Mouse (Mus musculus): ENCODE measurements around the gene Otulinl. TPM values are rescaled to one million over a fixed set of nuclear protein-coding genes. Genes with fewer than 3 reads are reported as not detected.

Otulinl gene
- polyA plus RNA-seq, 1 experiment from 2014 or later, result 21.5 TPM

GRCm38 (mm10) chr15:27677801-27678200, 3.6 kb downstream of the Otulinl start:
- Histone ChIP-seq H3K27me3 (no peaks in the 10 kb centered on the region), H3K9ac (no peak overlapping the region), H3K4me2 (no peak overlapping the region), H3K27ac (no peak overlapping the region), H3K36me3 (no peaks in the 10 kb centered on the region), H3K4me1 (peaks cover 18% of the 10 kb centered on the region; the same call in 1 of the 2 replicates), H3K9me3 (no peaks in the 10 kb centered on the region), H3K4me3 (no peak overlapping the region)
- 85% methylated on average over 6 of the region's 6 CpGs for WGBS
- ATAC-seq (ENCODE audit: borderline replicate concordance, extremely low read depth, low FRiP score, low TSS enrichment), result no peak

- H3K27ac ChIP-seq, result no peak overlapping the region
These were observed 5.2 kb downstream of the Otulinl start for GRCm38 (mm10) chr15:27676211-27676610.

GRCm38 (mm10) chr15:27675122-27675521, 6.3 kb downstream of the Otulinl start:
- Histone ChIP-seq H3K27me3 (no peaks in the 10 kb centered on the region), H3K27ac (no peak overlapping the region), H3K4me3 (no peak overlapping the region), H3K9ac (no peak overlapping the region), H3K4me1 (peaks cover 6% of the 10 kb centered on the region; the same call in 1 of the 2 replicates), H3K36me3 (no peaks in the 10 kb centered on the region), H3K4me2 (no peak overlapping the region), H3K9me3 (no peaks in the 10 kb centered on the region)
- ATAC-seq (ENCODE audit: borderline replicate concordance, extremely low read depth, low FRiP score, low TSS enrichment), result no peak
- WGBS, result 79% methylated on average over 7 of the region's 7 CpGs

More at GRCm38 (mm10) chr15:27676211-27676610, 5.2 kb downstream of the Otulinl start:
- Histone ChIP-seq H3K27me3 (no peaks in the 10 kb centered on the region), H3K36me3 (no peaks in the 10 kb centered on the region), H3K9ac (no peak overlapping the region), H3K4me1 (peaks cover 11% of the 10 kb centered on the region; the same call in 1 of the 2 replicates), H3K4me3 (no peak overlapping the region), H3K9me3 (no peaks in the 10 kb centered on the region), H3K4me2 (no peak overlapping the region)
- no peak for ATAC-seq (ENCODE audit: borderline replicate concordance, extremely low read depth, low FRiP score, low TSS enrichment)
- WGBS, result 56% methylated on average over 9 of the region's 9 CpGs

DNA sequence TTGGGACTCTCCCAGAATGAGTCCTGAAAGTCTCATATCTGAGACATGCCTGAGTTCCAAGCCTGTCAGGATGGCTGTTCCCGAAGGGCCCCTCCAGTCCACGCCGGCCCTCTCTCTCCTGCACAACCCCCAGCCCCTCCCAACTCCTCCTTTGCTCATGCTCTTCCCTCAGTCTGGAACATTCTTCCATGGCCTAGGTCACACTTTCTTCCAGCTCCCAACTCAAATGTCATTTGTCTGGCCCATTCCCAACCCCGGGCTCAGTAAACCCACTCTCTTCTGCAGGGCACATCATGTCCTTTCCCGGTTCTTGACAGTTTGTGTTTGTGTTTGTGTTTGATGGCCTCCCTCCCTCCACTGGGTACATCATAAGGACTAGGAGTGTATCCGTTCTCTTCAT, 7.3 kb downstream of the Otulinl start:
- 0 out of 2 replicates have a peak overlapping the region, but pooled peaks have one; percentile 19 for H3K27ac ChIP-seq
- peak; percentile 39; the same call in 1 of the 2 replicates for ATAC-seq (ENCODE audit: borderline replicate concordance, extremely low read depth, low FRiP score, low TSS enrichment)

DNA sequence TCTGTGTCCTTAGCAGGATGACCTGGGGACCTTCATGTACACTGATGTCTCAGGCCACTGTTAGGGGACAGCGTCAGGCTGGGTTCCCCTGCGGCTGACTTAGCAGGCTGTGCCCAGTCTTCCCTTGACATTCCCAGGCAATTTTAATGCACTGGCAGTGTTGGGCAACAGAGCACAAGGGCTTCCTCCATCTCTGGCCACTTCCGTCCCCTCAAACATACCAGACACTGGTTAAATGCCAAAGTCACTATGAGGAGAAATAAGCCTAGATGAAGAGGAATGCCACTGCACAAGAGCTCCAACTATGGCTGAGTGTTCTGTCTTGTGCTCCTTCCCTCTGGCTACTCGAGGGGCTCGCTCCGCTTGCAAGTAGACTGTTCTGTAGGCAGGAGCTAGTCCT, 8.2 kb downstream of the Otulinl start:
- Histone ChIP-seq H3K9ac (no peak overlapping the region), H3K27ac (0 out of 2 replicates have a peak overlapping the region, but pooled peaks have one; percentile 19), H3K27me3 (no peaks in the 10 kb centered on the region), H3K4me2 (no peak overlapping the region), H3K9me3 (no peaks in the 10 kb centered on the region), H3K36me3 (no peaks in the 10 kb centered on the region), H3K4me1 (peaks cover 6% of the 10 kb centered on the region; the same call in 1 of the 2 replicates), H3K4me3 (no peak overlapping the region)
- 82% methylated on average over 6 of the region's 6 CpGs for WGBS
- no peak for ATAC-seq (ENCODE audit: borderline replicate concordance, extremely low read depth, low FRiP score, low TSS enrichment)

More for the DNA sequence above, 7.3 kb downstream of the Otulinl start:
- H3K9ac ChIP-seq, result no peak overlapping the region
- no peak overlapping the region for H3K4me3 ChIP-seq
- WGBS, result 42% methylated on average over 6 of the region's 6 CpGs
- H3K27me3 ChIP-seq, result no peaks in the 10 kb centered on the region
- H3K4me1 ChIP-seq, result peaks cover 6% of the 10 kb centered on the region; the same call in 1 of the 2 replicates
- H3K36me3 ChIP-seq, result no peaks in the 10 kb centered on the region
- H3K9me3 ChIP-seq, result no peaks in the 10 kb centered on the region
- H3K4me2 ChIP-seq, result no peak overlapping the region

- no peak overlapping the region for H3K4me3 ChIP-seq
- no peak overlapping the region for H3K9ac ChIP-seq
- H3K4me1 ChIP-seq, result peaks cover 6% of the 10 kb centered on the region; the same call in 1 of the 2 replicates
- no peaks in the 10 kb centered on the region for H3K27me3 ChIP-seq
- no peaks in the 10 kb centered on the region for H3K36me3 ChIP-seq
- H3K27ac ChIP-seq, result no peak overlapping the region
- ATAC-seq (ENCODE audit: borderline replicate concordance, extremely low read depth, low FRiP score, low TSS enrichment), result no peak
- no peak overlapping the region for H3K4me2 ChIP-seq
- WGBS, result 80% methylated on average over 8 of the region's 8 CpGs
- no peaks in the 10 kb centered on the region for H3K9me3 ChIP-seq
These were observed 9.1 kb downstream of the Otulinl start for GRCm38 (mm10) chr15:27672259-27672658.

GRCm38 (mm10) chr15:27671612-27672245, 9.7 kb downstream of the Otulinl start:
- H3K27ac ChIP-seq, result no peak overlapping the region
- no peak for ATAC-seq (ENCODE audit: borderline replicate concordance, extremely low read depth, low FRiP score, low TSS enrichment)
- H3K36me3 ChIP-seq, result no peaks in the 10 kb centered on the region
- H3K4me2 ChIP-seq, result no peak overlapping the region
- H3K9ac ChIP-seq, result no peak overlapping the region
- no peak overlapping the region for H3K4me3 ChIP-seq
- no peaks in the 10 kb centered on the region for H3K9me3 ChIP-seq
- H3K27me3 ChIP-seq, result no peaks in the 10 kb centered on the region
- peaks cover 6% of the 10 kb centered on the region; the same call in 1 of the 2 replicates for H3K4me1 ChIP-seq
- 84% methylated on average over 10 of the region's 10 CpGs for WGBS

DNA sequence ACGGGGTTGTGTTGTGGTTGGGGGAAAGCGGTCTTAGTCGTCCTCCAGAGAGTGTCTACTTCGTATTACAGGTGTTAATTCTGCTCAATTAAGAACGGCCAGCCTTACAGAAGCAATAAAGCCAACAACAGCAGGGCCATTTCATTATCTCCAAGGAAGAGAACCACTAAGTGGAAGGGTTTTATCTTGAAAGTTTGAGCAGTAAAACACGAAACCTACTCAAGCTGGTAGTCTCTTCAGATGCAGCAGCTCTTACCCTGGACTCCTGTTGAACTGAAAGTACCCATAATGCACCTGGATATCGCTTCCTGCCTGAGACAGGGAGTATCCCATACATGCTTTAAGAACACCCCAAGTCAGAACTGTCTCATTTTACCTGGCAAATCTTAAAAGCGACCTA, 10.7 kb downstream of the Otulinl start:
- no peak overlapping the region for H3K4me3 ChIP-seq
- no peak overlapping the region for H3K4me2 ChIP-seq
- 82% methylated on average over 8 of the region's 8 CpGs for WGBS
- peaks cover 6% of the 10 kb centered on the region for H3K4me1 ChIP-seq
- no peak overlapping the region for H3K9ac ChIP-seq
- H3K36me3 ChIP-seq, result no peaks in the 10 kb centered on the region
- no peak for ATAC-seq (ENCODE audit: borderline replicate concordance, extremely low read depth, low FRiP score, low TSS enrichment)
- H3K9me3 ChIP-seq, result no peaks in the 10 kb centered on the region
- H3K27me3 ChIP-seq, result no peaks in the 10 kb centered on the region
- no peak overlapping the region for H3K27ac ChIP-seq

DNA sequence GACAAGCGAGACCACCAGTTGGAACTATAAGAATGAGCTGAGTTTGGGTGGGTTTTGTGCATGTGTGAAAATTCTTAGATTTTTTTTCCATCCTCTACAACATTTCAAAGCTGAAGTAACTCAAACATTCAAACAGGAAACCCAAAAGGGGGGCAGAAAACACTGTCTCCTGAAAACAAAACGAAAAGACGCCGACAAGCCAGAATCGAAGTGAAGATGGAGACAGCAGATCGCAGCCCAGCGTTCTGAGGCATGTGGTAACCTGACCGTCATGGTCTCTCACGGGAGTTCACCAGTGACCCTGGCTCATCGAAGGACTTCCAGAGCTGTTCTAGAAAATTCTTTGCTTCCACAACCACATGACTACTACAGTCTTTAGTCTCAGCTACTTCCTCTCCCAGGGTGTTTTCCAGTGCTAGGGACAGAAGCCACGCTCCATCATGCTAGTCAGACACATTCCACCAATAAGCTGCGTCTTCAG, 11.4 kb downstream of the Otulinl start:
- no peak overlapping the region for H3K4me3 ChIP-seq
- H3K9me3 ChIP-seq, result no peaks in the 10 kb centered on the region
- no peak overlapping the region for H3K4me2 ChIP-seq
- no peak overlapping the region for H3K27ac ChIP-seq
- H3K4me1 ChIP-seq, result peaks cover 14% of the 10 kb centered on the region
- H3K9ac ChIP-seq, result no peak overlapping the region
- no peaks in the 10 kb centered on the region for H3K36me3 ChIP-seq
- 81% methylated on average over 12 of the region's 12 CpGs for WGBS
- no peaks in the 10 kb centered on the region for H3K27me3 ChIP-seq
- ATAC-seq (ENCODE audit: borderline replicate concordance, extremely low read depth, low FRiP score, low TSS enrichment), result no peak

DNA sequence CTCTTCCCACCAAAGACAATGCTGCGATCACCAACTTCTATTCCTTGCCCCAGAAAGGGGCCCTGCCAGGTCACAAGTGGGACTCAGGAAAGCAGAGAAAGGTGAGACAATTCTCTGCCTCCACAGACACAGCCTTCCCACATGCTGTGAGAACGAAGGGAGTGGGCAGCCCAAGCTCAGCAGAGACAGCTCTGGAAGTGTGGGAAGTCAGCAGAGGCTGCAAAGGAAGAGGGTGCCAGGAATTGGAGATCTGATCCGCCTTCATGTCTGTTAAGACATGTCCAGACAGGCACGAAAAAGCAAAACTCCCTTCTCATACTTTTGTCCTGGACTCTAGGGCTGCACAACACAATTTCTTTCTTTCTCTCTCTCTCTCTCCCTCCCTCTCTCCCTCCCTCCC, 12.1 kb downstream of the Otulinl start:
- Histone ChIP-seq H3K9ac (no peak overlapping the region), H3K4me3 (no peak overlapping the region), H3K4me2 (no peak overlapping the region), H3K27ac (no peak overlapping the region), H3K36me3 (no peaks in the 10 kb centered on the region), H3K27me3 (no peaks in the 10 kb centered on the region), H3K9me3 (no peaks in the 10 kb centered on the region), H3K4me1 (peaks cover 15% of the 10 kb centered on the region)
- 71% methylated on average over 4 of the region's 4 CpGs for WGBS
- no peak for ATAC-seq (ENCODE audit: borderline replicate concordance, extremely low read depth, low FRiP score, low TSS enrichment)

DNA sequence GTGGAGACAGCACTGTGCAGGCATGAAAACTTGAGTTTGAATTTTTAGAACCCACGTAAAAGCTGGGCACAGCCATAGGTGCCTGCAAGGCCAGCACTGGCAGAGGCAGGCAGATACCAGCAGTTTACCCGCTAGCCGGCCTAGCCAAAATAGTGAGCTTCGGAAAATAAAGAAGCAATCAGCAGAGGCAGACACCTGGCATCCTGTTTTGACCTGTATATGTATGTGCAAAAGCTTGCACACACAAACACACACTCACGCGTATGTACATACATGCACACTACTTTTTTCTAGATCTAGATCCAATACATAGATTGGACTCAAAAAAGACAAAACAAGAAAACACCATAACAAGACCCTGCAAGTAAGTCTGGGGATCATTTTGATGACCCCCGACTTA, 12.8 kb downstream of the Otulinl start:
- WGBS, result 89% methylated on average over 7 of the region's 7 CpGs
- Histone ChIP-seq H3K4me3 (no peak overlapping the region), H3K27ac (no peak overlapping the region), H3K4me2 (no peak overlapping the region), H3K9me3 (no peaks in the 10 kb centered on the region), H3K9ac (no peak overlapping the region), H3K4me1 (peaks cover 9% of the 10 kb centered on the region), H3K27me3 (no peaks in the 10 kb centered on the region), H3K36me3 (no peaks in the 10 kb centered on the region)
- no peak for ATAC-seq (ENCODE audit: borderline replicate concordance, extremely low read depth, low FRiP score, low TSS enrichment)

DNA sequence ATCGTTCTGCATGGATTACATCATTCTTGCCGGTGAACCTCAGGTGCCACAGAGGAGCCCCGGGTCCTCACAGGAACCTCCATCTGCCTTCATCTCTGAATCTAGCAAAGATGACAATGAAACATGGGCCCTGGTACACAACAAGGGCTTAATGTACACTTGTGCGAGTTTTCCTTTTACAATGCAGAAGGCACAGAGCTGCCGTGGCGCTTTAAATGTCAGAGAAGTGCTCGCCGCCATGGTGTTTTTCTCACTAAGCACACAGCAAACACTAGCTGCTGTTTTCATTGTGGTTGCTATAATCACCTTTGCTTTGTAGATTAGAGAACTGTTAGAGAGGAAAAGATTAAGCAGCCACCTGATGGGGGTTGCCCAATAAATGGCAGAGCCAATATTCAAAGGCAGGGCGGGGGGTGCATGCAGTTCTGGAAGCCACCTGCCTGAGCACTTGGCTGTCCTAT, 13.3 kb downstream of the Otulinl start:
- Histone ChIP-seq H3K4me3 (no peak overlapping the region), H3K27me3 (no peaks in the 10 kb centered on the region), H3K27ac (no peak overlapping the region), H3K9me3 (no peaks in the 10 kb centered on the region), H3K4me2 (no peak overlapping the region), H3K4me1 (peaks cover 9% of the 10 kb centered on the region), H3K36me3 (no peaks in the 10 kb centered on the region), H3K9ac (no peak overlapping the region)
- 75% methylated on average over 9 of the region's 9 CpGs for WGBS
- no peak for ATAC-seq (ENCODE audit: borderline replicate concordance, extremely low read depth, low FRiP score, low TSS enrichment)
